In the genomic region with DNA sequence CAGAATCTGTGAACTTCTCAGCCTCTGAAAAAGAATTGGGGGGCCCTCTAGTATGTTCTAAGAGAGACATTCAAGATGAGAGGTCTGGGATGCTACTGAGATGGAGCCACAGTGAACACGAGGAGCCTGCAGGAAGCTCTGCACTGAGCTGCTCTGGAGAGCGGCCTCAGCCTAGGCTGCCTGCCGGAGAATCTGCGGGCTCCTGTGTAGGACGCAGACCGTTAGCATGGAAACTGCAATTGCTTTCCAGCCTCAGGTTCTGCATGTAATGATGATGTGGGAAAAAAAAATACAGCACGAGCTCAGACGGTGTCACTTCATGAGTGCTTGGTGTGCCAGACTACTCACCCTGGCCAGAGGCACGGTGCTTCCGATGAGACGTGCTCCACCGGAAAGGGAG, we compare ENCODE assay signal across 29 mouse cellular contexts. TPM values are rescaled to one million over a fixed set of nuclear protein-coding genes. Genes with fewer than 3 reads are reported as not detected.
DNase-seq lines count a peak whose midpoint lies in the region; ATAC-seq lines count a peak whose summit lies in the region.
"Had no signal": no experiment of that assay in that cellular context is flagged by ENCODE, and none has a peak within 500 bp of the region (broad histone marks: within the 10 kb centered on the region; RNA-seq: fewer than 3 reads in every experiment).

No protein-coding gene starts in this region.

- H3K9ac ChIP-seq in hindbrain, embryonic 11.5 days (ENCODE audit: low read depth, low read length) = no peak overlapping the region
- no peak overlapping the region for H3K9ac ChIP-seq in hindbrain, embryonic 12.5 days
- H3K9ac ChIP-seq in midbrain, embryonic 11.5 days (ENCODE audit: low read length) = no peak overlapping the region
- no peak overlapping the region for H3K9ac ChIP-seq in midbrain, embryonic 13.5 days (replicated peaks)
- no peak overlapping the region for H3K9ac ChIP-seq in neural tube, embryonic 14.5 days (replicated peaks; ENCODE audit: low read depth, low read length)
- H3K9ac ChIP-seq: embryonic facial prominence, embryonic 12.5 days; liver, embryonic 14.5 days had no signal

- no peak overlapping the region for H3K4me3 ChIP-seq in hindbrain, embryonic 11.5 days (ENCODE audit: low read depth, low read length)
- H3K4me3 ChIP-seq in hindbrain, embryonic 12.5 days = no peak overlapping the region
- no peak overlapping the region for H3K4me3 ChIP-seq in midbrain, embryonic 11.5 days (ENCODE audit: low read depth, low read length)
- H3K4me3 ChIP-seq in midbrain, embryonic 13.5 days (replicated peaks) = no peak overlapping the region
- no peak overlapping the region for H3K4me3 ChIP-seq in neural tube, embryonic 14.5 days (ENCODE audit: low read depth, low read length)
- H3K4me3 ChIP-seq: embryonic facial prominence, embryonic 12.5 days; hindbrain, embryonic 10.5 days; layer of hippocampus, adult 2 months had no signal

- WGBS in hindbrain, embryonic 11.5 days = 34% methylated on average over 12 of the region's 12 CpGs
- 37% methylated on average over 12 of the region's 12 CpGs for WGBS in hindbrain, embryonic 12.5 days
- WGBS in midbrain, embryonic 11.5 days = 41% methylated on average over 12 of the region's 12 CpGs
- 40% methylated on average over 12 of the region's 12 CpGs for WGBS in midbrain, embryonic 13.5 days
- 29% methylated on average over 12 of the region's 12 CpGs for WGBS in neural tube, embryonic 14.5 days

- no peak overlapping the region for H3K4me2 ChIP-seq in hindbrain, embryonic 11.5 days (replicated peaks; ENCODE audit: low read depth, low read length)
- no peak overlapping the region for H3K4me2 ChIP-seq in hindbrain, embryonic 12.5 days (replicated peaks)
- no peak overlapping the region for H3K4me2 ChIP-seq in midbrain, embryonic 11.5 days
- no peak overlapping the region for H3K4me2 ChIP-seq in midbrain, embryonic 13.5 days (replicated peaks)
- H3K4me2 ChIP-seq in neural tube, embryonic 14.5 days (ENCODE audit: low read depth, low read length) = no peak overlapping the region
- H3K4me2 ChIP-seq: embryonic facial prominence, embryonic 12.5 days had no signal

- no peak overlapping the region for H3K27ac ChIP-seq in hindbrain, embryonic 11.5 days (ENCODE audit: low read depth, low read length)
- no peak overlapping the region for H3K27ac ChIP-seq in hindbrain, embryonic 12.5 days
- H3K27ac ChIP-seq in midbrain, embryonic 11.5 days (ENCODE audit: low read depth, low read length) = no peak overlapping the region
- H3K27ac ChIP-seq in midbrain, embryonic 13.5 days = no peak overlapping the region
- H3K27ac ChIP-seq in neural tube, embryonic 14.5 days (ENCODE audit: low read depth, low read length) = no peak overlapping the region
- H3K27ac ChIP-seq: embryonic facial prominence, embryonic 12.5 days; hindbrain, embryonic 10.5 days; layer of hippocampus, adult 2 months; liver, embryonic 14.5 days; macrophage had no signal

- no peaks in the 10 kb centered on the region for H3K4me1 ChIP-seq in hindbrain, embryonic 11.5 days (replicated peaks; ENCODE audit: control insufficient read depth, insufficient read depth, low read length)
- no peaks in the 10 kb centered on the region for H3K4me1 ChIP-seq in hindbrain, embryonic 12.5 days
- H3K4me1 ChIP-seq in midbrain, embryonic 11.5 days (ENCODE audit: control insufficient read depth, insufficient read depth, low read length) = no peaks in the 10 kb centered on the region
- 0 out of 2 replicates have a peak, but pooled peaks cover 4% of the 10 kb centered on the region for H3K4me1 ChIP-seq in midbrain, embryonic 13.5 days (replicated peaks)
- H3K4me1 ChIP-seq in neural tube, embryonic 14.5 days (ENCODE audit: control insufficient read depth, insufficient read depth, low read length) = no peaks in the 10 kb centered on the region
- H3K4me1 ChIP-seq: embryonic facial prominence, embryonic 12.5 days; hindbrain, embryonic 10.5 days had no signal

- H3K27me3 ChIP-seq in hindbrain, embryonic 11.5 days (ENCODE audit: control insufficient read depth, insufficient read depth, low read length) = peaks cover 69% of the 10 kb centered on the region
- peaks cover 78% of the 10 kb centered on the region for H3K27me3 ChIP-seq in hindbrain, embryonic 12.5 days
- peaks cover 67% of the 10 kb centered on the region for H3K27me3 ChIP-seq in midbrain, embryonic 11.5 days (ENCODE audit: control insufficient read depth, insufficient read depth, low read length)
- peaks cover 83% of the 10 kb centered on the region for H3K27me3 ChIP-seq in midbrain, embryonic 13.5 days
- H3K27me3 ChIP-seq in neural tube, embryonic 14.5 days (ENCODE audit: control insufficient read depth, insufficient read depth, low read length) = peaks cover 5% of the 10 kb centered on the region; the same call in 1 of the 2 replicates

- H3K36me3 ChIP-seq in hindbrain, embryonic 11.5 days (ENCODE audit: control insufficient read depth, insufficient read depth, low read length) = no peaks in the 10 kb centered on the region
- no peaks in the 10 kb centered on the region for H3K36me3 ChIP-seq in hindbrain, embryonic 12.5 days
- H3K36me3 ChIP-seq in midbrain, embryonic 11.5 days (ENCODE audit: control insufficient read depth, insufficient read depth, low read length) = no peaks in the 10 kb centered on the region
- no peaks in the 10 kb centered on the region for H3K36me3 ChIP-seq in midbrain, embryonic 13.5 days
- no peaks in the 10 kb centered on the region for H3K36me3 ChIP-seq in neural tube, embryonic 14.5 days (ENCODE audit: control insufficient read depth, insufficient read depth, low read length)
- H3K36me3 ChIP-seq: embryonic facial prominence, embryonic 12.5 days; hindbrain, embryonic 10.5 days had no signal

- ATAC-seq in hindbrain, embryonic 11.5 days (ENCODE audit: low FRiP score) = no peak
- ATAC-seq in hindbrain, embryonic 12.5 days (ENCODE audit: low FRiP score) = no peak
- ATAC-seq in midbrain, embryonic 11.5 days (ENCODE audit: low FRiP score) = no peak
- ATAC-seq in midbrain, embryonic 13.5 days = no peak
- peak; percentile 41; the same call in 1 of the 2 replicates for ATAC-seq in neural tube, embryonic 14.5 days (ENCODE audit: low read depth)
- ATAC-seq: CD4-positive, CD25-positive, alpha-beta regulatory T cell, adult 4 months had no signal

- DNase-seq in hindbrain, embryonic 11.5 days (ENCODE audit: low spot score) = peak; percentile 48
- DNase-seq in midbrain, embryonic 11.5 days (ENCODE audit: low spot score, missing footprints) = peak; percentile 90
- DNase-seq in embryo, embryonic 11 days = peak; percentile 50
- DNase-seq in urinary bladder, adult 2 months (ENCODE audit: low spot score) = no peak
- DNase-seq in layer of hippocampus, postnatal 25 days (ENCODE audit: extremely low spot score in 1 of 2, low spot score in 1 of 2) = no peak
- DNase-seq: adrenal gland, postnatal 25 days; cerebellum, adult 8-10 months; cerebellum, postnatal 36 days; gastrocnemius, postnatal 10 days; heart, postnatal 14 days; kidney, adult 18-20 months; kidney, postnatal 36 days; left cerebral cortex, postnatal 4 days; liver; lung, adult 2 months; lung, postnatal 10 days; thymus, postnatal 4 days had no signal

- H3K9me3 ChIP-seq in hindbrain, embryonic 11.5 days (ENCODE audit: control insufficient read depth, low read length) = no peaks in the 10 kb centered on the region
- H3K9me3 ChIP-seq in hindbrain, embryonic 12.5 days (replicated peaks) = no peaks in the 10 kb centered on the region
- H3K9me3 ChIP-seq in midbrain, embryonic 11.5 days (ENCODE audit: control insufficient read depth, low read length) = no peaks in the 10 kb centered on the region
- no peaks in the 10 kb centered on the region for H3K9me3 ChIP-seq in midbrain, embryonic 13.5 days
- H3K9me3 ChIP-seq in neural tube, embryonic 14.5 days (ENCODE audit: control insufficient read depth, low read length) = no peaks in the 10 kb centered on the region
- H3K9me3 ChIP-seq: embryonic facial prominence, embryonic 12.5 days; hindbrain, embryonic 10.5 days had no signal

RNA-seq across cellular contexts. Expression of gene Zdbf2, which starts 6.9 kb away (rescaled TPM):
- polyA plus RNA-seq in hindbrain, embryonic 11.5 days (2014; fragmentation: Nextera tagmentation; extraction: Ambion mirVana) = 16.1 and 24.7 TPM in 2 replicates
- polyA plus RNA-seq in hindbrain, embryonic 12.5 days (2016; fragmentation: Nextera tagmentation; extraction: Ambion mirVana) = 32.9 and 37.7 TPM in 2 replicates
- polyA plus RNA-seq in midbrain, embryonic 11.5 days (2014; fragmentation: Nextera tagmentation; extraction: Ambion mirVana) = 16.5 and 17.5 TPM in 2 replicates
- polyA plus RNA-seq in midbrain, embryonic 13.5 days (2015; fragmentation: Nextera tagmentation; extraction: Ambion mirVana) = 47.9 and 49.6 TPM in 2 replicates
- 25.6 and 36.0 TPM in 2 replicates for polyA plus RNA-seq in neural tube, embryonic 14.5 days (2014; fragmentation: Nextera tagmentation; extraction: Ambion mirVana)
- 0.23 and 0.31 TPM in 2 replicates for polyA plus RNA-seq in urinary bladder, adult 2 months (2012; rRNA removed)
- 10 to 100 TPM; 16.4 to 20.8 TPM for total RNA-seq in layer of hippocampus, postnatal 25 days (2021)
- total RNA-seq: granulocyte monocyte progenitor cell, adult 5-6 weeks; megakaryocyte-erythroid progenitor cell, adult 5-6 weeks; monocyte, adult 5-6 weeks had no signal
- polyA plus RNA-seq: CD4-positive, CD25-positive, alpha-beta regulatory T cell, adult 4 months; macrophage had no signal

RNA-seq across cellular contexts. Expression of gene Gpr1, which starts 51.8 kb away (rescaled TPM):
- 0.08 and 0.27 TPM in 2 replicates for polyA plus RNA-seq in hindbrain, embryonic 11.5 days (2014; fragmentation: Nextera tagmentation; extraction: Ambion mirVana)
- 0.20 and 0.21 TPM in 2 replicates for polyA plus RNA-seq in hindbrain, embryonic 12.5 days (2016; fragmentation: Nextera tagmentation; extraction: Ambion mirVana)
- polyA plus RNA-seq in midbrain, embryonic 11.5 days (2014; fragmentation: Nextera tagmentation; extraction: Ambion mirVana) = 0.08 and 0.22 TPM in 2 replicates
- 0.43 and 0.70 TPM in 2 replicates for polyA plus RNA-seq in midbrain, embryonic 13.5 days (2015; fragmentation: Nextera tagmentation; extraction: Ambion mirVana)
- 0.73 and 1.3 TPM in 2 replicates for polyA plus RNA-seq in neural tube, embryonic 14.5 days (2014; fragmentation: Nextera tagmentation; extraction: Ambion mirVana)
- polyA plus RNA-seq in urinary bladder, adult 2 months (2012; rRNA removed) = 2.8 and 2.9 TPM in 2 replicates
- under 1 TPM; 0.38 to 0.52 TPM for total RNA-seq in layer of hippocampus, postnatal 25 days (2021)
- total RNA-seq: adrenal gland, postnatal 25 days; granulocyte monocyte progenitor cell, adult 5-6 weeks; megakaryocyte-erythroid progenitor cell, adult 5-6 weeks; monocyte, adult 5-6 weeks had no signal
- polyA plus RNA-seq: CD4-positive, CD25-positive, alpha-beta regulatory T cell, adult 4 months; liver, embryonic 14.5 days; macrophage had no signal

Comparison
In these comparisons a context has a peak if more than half of its experiments do, and no peak if none do; other contexts are left out.
1. DNase-seq: peak in hindbrain, embryonic 11.5 days (single experiment), midbrain, embryonic 11.5 days (single experiment) and embryo, embryonic 11 days (single experiment); none in urinary bladder, adult 2 months (single experiment) and layer of hippocampus, postnatal 25 days (0 of 2).
2. RNA of gene Zdbf2, which starts 6.9 kb away (polyA plus RNA-seq): 47.9 to 49.6 TPM in midbrain, embryonic 13.5 days, 25.6 to 36.0 TPM in neural tube, embryonic 14.5 days, 32.9 to 37.7 TPM in hindbrain, embryonic 12.5 days, 16.1 to 24.7 TPM in hindbrain, embryonic 11.5 days and 16.5 to 17.5 TPM in midbrain, embryonic 11.5 days; 0.23 to 0.31 TPM in urinary bladder, adult 2 months; every median in the first group is over 10 times any median in the second.